Mouse (Mus musculus) right cerebral cortex, postnatal 10 days (tissue): ENCODE measurements around the gene Prdm11.

Experiments
- DNase-seq, 2 experiments: peaks; one replicate each; pipeline ENCODE4 v3.0.0; 2021; ENCODE audit warnings: low spot score in 2 of 2

Gene Prdm11

DNA sequence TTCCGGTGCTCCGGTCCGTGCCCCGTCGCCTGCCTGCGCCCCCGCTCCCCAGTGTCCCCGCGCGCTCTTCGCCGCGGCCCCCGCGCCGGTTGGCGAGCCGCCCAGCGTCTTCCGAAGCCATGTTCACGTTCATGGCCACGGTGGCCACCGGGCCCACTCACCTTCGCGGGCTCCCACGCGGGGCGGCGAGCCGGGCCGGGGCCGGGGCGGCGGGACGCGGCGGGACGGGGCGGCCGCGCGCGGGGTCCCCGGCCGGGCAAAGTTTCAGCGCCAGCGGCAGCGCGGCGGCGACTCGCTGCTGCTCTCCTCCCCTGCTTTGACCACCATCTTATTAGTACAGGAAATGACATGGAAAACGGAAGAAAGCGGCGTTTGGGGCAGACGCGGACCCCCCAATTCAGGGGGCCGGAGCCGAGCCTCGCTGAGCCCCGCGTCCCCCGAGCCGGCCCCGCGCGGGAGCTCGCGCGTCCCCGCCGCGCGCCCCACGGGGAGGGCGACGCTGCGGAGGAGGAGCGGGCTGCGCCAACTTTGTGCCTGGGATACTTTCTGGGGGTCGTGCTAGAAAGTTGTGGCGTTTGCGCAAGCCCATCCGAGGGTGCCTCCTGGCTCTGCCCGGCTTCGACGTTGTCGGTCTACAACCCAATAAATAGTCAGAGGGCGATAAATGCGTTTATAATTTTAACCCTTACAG, at the start of gene Prdm11:
TSS of gene Prdm11 (minus strand) at position 350 of the 691 bp plus-strand sequence.
- DNase-seq, result peak in 1 of 2 experiments; percentile 55

- no peak for DNase-seq
Observed at GRCm38 (mm10) chr2:93092347-93092746, 46.4 kb upstream of the Prdm11 start.

GRCm38 (mm10) chr2:93091679-93092078, 45.7 kb upstream of the Prdm11 start:
- peak; percentile 50 to 54 for DNase-seq

GRCm38 (mm10) chr2:93089379-93090089, 43.6 kb upstream of the Prdm11 start:
- no peak for DNase-seq

GRCm38 (mm10) chr2:93088006-93088405, 42.0 kb upstream of the Prdm11 start:
- no peak for DNase-seq

- DNase-seq, result peak; percentile 85 to 91
Observed at GRCm38 (mm10) chr2:93085291-93086027, 39.5 kb upstream of the Prdm11 start.

- no peak for DNase-seq
Observed at GRCm38 (mm10) chr2:93084481-93084880, 38.5 kb upstream of the Prdm11 start.

DNA sequence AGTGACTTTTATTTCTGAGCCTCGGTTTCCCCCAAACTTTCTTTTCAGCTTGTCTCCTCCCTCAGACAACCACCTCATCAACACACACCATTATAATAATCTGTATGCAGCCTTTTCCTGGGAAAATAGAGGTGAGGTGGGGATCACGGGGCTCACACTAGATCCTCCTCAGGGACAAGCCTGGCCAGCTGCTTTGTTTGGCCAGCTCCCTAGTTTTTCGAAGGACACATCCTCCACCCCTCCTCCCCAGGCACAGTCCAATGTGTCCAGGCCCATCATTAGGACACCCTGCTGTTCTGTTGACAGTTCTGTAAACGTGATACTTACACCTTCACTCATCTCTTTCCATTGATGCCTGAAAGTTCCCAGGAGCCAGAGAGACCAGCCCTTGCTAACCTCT, 37.4 kb upstream of the Prdm11 start:
- DNase-seq, result no peak

GRCm38 (mm10) chr2:93082846-93083245, 36.9 kb upstream of the Prdm11 start:
- no peak for DNase-seq

GRCm38 (mm10) chr2:93080871-93081608, 35.1 kb upstream of the Prdm11 start:
- no peak for DNase-seq

DNA sequence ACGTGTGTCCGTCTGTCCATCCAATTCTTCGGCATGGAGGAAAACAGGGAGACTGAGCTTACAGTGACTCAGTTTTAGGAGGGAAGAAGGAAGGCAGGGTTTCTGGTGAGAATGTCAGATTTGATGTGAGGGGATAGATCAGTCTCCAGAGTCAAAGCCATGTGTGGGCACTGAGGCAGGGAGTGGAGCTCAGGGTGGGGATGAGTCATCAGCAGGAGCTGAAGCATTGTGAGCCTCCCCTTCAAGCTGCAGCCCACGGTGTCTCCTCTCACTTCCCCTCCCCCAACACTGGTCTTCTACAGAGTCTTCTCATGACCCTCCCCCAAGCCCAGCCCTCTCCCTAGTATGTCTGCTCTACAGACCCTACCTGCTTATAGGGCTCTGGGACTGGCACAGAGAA, 33.4 kb upstream of the Prdm11 start:
- no peak for DNase-seq

- DNase-seq, result no peak
Observed at GRCm38 (mm10) chr2:93076578-93076955, 30.6 kb upstream of the Prdm11 start.

- peak in 1 of 2 experiments; percentile 69 for DNase-seq
Observed at GRCm38 (mm10) chr2:93075738-93076577, 30.0 kb upstream of the Prdm11 start.

GRCm38 (mm10) chr2:93071656-93072055, 25.7 kb upstream of the Prdm11 start:
- DNase-seq, result peak in 1 of 2 experiments; percentile 68

DNA sequence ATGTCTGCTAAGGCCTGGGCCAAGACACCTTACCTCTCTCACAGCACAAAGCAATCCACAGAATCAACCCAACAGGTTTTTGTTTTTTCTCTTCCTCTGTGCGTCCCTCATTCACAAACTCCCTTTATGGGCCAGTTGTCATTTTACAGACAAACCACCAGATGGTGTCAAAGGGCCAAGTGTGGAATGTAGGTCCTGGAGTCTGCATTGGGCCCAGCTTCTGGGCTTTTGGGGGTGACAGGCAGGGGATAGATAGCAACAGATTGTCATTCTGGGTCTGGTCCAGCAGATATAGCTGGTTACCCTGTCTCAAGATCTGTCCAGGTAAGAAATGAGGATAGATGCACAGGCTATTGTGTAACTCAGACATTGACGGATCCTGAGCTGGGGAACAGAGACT, 23.0 kb upstream of the Prdm11 start:
- peak in 1 of 2 experiments; percentile 63 for DNase-seq

DNA sequence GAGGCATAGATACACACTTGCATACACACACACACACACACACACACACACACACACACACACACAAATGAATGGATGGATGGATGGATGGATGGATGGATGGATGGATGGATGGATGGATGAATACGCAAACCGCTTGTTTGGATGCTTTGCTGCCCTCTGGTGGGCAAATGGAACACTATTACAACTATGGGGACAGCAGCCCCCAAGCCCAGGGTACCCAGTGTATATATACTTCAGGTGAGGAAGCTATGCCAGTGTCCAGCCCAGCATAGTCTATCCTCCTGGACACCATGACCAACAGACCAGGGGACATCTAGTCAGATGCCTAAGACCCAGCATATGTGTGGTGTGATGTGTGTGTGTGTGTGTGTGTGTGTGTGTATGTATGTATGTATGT, 17.4 kb upstream of the Prdm11 start:
- peak; percentile 59 to 79 for DNase-seq

- no peak for DNase-seq
Observed at GRCm38 (mm10) chr2:93051873-93052272, 5.9 kb upstream of the Prdm11 start.

GRCm38 (mm10) chr2:93048601-93049323, 2.8 kb upstream of the Prdm11 start:
- no peak for DNase-seq

- DNase-seq, result no peak
Observed at GRCm38 (mm10) chr2:93047491-93048050, 1.6 kb upstream of the Prdm11 start.

DNA sequence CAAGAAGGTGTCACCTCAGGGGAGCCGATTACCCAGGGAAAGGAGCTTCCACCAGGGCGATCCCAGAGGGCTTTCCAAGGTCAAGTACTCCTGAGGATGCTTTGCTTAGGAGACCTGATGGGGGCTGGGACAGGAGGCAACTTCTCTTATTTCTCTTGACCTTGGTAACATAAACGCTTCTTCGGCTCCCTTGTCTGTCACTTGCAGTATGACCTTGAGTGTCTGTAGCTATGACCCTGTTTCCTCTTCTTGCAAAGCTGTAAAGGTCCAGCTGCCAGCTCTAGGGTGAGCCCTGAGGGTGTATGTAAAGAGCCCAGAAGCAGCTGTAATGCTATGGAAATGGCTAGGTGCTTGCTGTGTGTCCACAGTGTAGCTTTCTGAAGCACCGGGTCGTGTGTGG, 1.1 kb upstream of the Prdm11 start:
- no peak for DNase-seq
